Mouse (Mus musculus): ENCODE results near the gene Sp2. TPM values are rescaled to one million over a fixed set of nuclear protein-coding genes. Genes with fewer than 3 reads are reported as not detected.
A peak's percentile ranks its signal among the peaks of the same experiment; 100 is the strongest.

The Sp2 gene
- total and polyA plus RNA-seq, 2 experiments from 2014 or later: 6.8 to 8.9 TPM

DNA sequence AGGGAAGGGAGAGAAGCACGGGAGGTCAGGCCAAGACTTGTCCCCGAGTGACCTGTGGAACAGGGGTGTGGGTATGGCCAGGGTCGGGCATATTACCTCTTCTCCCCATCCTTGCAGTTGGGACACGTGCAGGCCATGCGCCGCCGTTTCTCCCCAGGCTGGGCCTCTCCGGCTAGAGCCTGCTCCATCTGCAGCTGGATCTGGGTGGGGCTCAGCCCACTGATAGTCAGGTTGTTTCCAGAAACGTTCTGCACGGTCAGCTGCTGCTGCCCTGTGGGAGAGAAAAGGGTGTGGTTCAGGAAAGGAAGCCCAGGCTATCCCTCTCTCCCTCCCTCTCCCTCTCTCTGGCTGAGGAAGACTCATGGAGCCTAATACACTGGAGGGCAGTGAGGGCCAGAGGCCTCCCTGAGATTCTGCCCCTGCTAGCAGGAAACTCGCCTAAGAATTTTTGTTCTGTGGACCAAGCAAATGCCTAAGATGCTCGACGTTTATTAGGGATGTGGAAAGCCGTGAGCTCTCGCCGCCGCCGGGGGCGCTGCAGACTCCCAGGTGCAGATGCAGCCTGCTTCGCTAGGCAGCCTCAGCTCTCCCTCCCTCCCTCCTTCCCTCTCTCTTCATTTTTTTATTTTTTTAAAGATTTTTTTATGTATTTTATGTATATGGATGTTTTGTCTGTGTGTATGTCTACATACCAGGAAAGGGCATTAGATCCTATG, 26.6 kb downstream of the Sp2 start:
- no peak overlapping the region for H3K27ac ChIP-seq (ENCODE audit: low read depth)
- ATAC-seq (ENCODE audit: insufficient read depth, low read depth) (no peak), DNase-seq (ENCODE audit: low spot score) (no peak)
- TF ChIP-seq CTCF (IDR thresholded peaks at IDR 0.05; ENCODE audit: low read depth): peak; percentile 18; the same call in 1 of the 2 replicates
- no peak for TF ChIP-seq EP300 (IDR thresholded peaks at IDR 0.05; ENCODE audit: low read depth)
- H3K4me1 ChIP-seq (ENCODE audit: control insufficient read depth, insufficient read depth): no peaks in the 10 kb centered on the region
- H3K4me2 ChIP-seq (ENCODE audit: low read depth, low read length): no peak overlapping the region
- H3K27me3 ChIP-seq (ENCODE audit: control insufficient read depth, insufficient read depth, low read length): no peaks in the 10 kb centered on the region
- 56% methylated on average over 20 of the region's 20 CpGs for WGBS
- no peaks in the 10 kb centered on the region for H3K9me3 ChIP-seq (replicated peaks; ENCODE audit: control insufficient read depth, low read length)
- no peak overlapping the region for H3K9ac ChIP-seq (replicated peaks; ENCODE audit: low read depth, low read length)
- H3K4me3 ChIP-seq (ENCODE audit: low read depth, low read length): no peak overlapping the region
- peaks cover 85% of the 10 kb centered on the region for H3K36me3 ChIP-seq (replicated peaks; ENCODE audit: control insufficient read depth, insufficient read depth, low read length)

DNA sequence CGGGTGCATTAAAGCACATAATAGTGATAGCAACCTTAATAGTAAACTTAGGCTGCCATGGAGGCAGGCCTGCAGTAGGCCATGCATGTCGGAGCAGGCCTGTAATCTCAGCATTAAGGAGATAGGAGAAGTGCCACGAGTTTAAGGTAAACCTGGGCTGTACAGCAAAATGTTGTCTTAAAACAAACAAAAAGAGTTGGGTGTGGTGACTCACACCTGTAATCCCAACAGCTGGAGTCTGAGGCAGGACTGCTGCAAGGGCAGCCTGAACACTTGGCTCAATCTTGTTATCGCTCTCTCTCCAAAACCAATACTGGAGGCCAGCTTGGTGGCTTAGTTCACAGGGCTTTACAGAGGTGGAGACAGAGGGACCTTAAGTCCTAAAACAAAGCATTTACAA, 27.7 kb downstream of the Sp2 start:
- ATAC-seq (ENCODE audit: insufficient read depth, low read depth) (no peak), DNase-seq (ENCODE audit: low spot score) (no peak)
- TF ChIP-seq CTCF (IDR thresholded peaks at IDR 0.05; ENCODE audit: low read depth) (no peak), EP300 (IDR thresholded peaks at IDR 0.05; ENCODE audit: low read depth) (no peak)
- Histone ChIP-seq H3K4me1 (ENCODE audit: control insufficient read depth, insufficient read depth) (no peaks in the 10 kb centered on the region), H3K27ac (ENCODE audit: low read depth) (no peak overlapping the region), H3K9ac (replicated peaks; ENCODE audit: low read depth, low read length) (no peak overlapping the region), H3K27me3 (ENCODE audit: control insufficient read depth, insufficient read depth, low read length) (no peaks in the 10 kb centered on the region), H3K4me2 (ENCODE audit: low read depth, low read length) (no peak overlapping the region), H3K9me3 (replicated peaks; ENCODE audit: control insufficient read depth, low read length) (no peaks in the 10 kb centered on the region), H3K36me3 (replicated peaks; ENCODE audit: control insufficient read depth, insufficient read depth, low read length) (peaks cover 75% of the 10 kb centered on the region), H3K4me3 (ENCODE audit: low read depth, low read length) (no peak overlapping the region)
- WGBS: 85% methylated on average over 4 of the region's 4 CpGs

DNA sequence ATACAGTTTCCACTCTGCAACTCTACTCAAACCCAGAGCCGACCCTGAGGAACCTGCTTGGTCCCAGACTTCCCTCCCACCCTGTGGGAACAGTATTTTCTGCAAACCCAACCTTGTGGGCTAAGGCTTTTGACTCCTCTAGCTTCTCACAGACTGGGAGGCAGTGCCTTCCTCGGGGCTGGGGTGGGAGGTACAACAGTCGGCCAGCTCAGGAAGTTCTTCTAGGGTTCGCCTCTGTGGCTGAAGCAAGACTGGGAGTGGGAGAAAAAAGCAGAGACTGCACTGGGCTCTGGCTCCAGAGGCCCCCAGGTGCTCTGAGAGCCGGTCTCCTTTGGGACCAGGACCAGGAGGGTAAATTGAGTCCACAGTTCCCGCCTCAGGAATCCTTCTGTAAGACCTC, 29.9 kb downstream of the Sp2 start:
- Histone ChIP-seq H3K36me3 (replicated peaks; ENCODE audit: control insufficient read depth, insufficient read depth, low read length) (peaks cover 64% of the 10 kb centered on the region), H3K27ac (ENCODE audit: low read depth) (no peak overlapping the region), H3K9me3 (replicated peaks; ENCODE audit: control insufficient read depth, low read length) (no peaks in the 10 kb centered on the region), H3K27me3 (ENCODE audit: control insufficient read depth, insufficient read depth, low read length) (no peaks in the 10 kb centered on the region), H3K4me2 (ENCODE audit: low read depth, low read length) (no peak overlapping the region), H3K9ac (replicated peaks; ENCODE audit: low read depth, low read length) (no peak overlapping the region), H3K4me1 (ENCODE audit: control insufficient read depth, insufficient read depth) (no peaks in the 10 kb centered on the region), H3K4me3 (ENCODE audit: low read depth, low read length) (no peak overlapping the region)
- WGBS: 63% methylated on average over 6 of the region's 6 CpGs
- DNase-seq (ENCODE audit: low spot score): no peak
- TF ChIP-seq CTCF (IDR thresholded peaks at IDR 0.05; ENCODE audit: low read depth) (no peak), EP300 (IDR thresholded peaks at IDR 0.05; ENCODE audit: low read depth) (no peak)
- no peak for ATAC-seq (ENCODE audit: insufficient read depth, low read depth)

DNA sequence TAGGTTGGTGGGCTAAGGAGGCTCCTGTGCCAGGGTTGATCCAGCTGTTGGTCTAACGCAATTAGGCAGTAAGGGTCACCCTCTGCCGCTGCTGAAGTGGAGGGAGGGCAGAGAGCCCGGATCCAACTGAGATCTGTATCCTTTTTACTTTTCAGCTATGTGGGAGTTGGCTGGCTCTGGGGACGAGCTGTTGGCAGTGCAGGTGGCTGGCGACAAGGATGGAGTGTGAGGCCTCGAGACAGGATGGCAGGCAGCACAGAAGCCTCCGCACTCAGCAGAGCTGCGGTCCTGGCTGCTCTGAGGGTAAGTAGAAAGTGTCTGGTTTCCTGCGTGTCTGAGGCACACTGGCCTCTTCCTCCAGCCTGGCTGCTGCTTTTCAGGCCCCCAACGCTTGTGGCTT, 30.3 kb downstream of the Sp2 start:
- no peaks in the 10 kb centered on the region for H3K9me3 ChIP-seq (replicated peaks; ENCODE audit: control insufficient read depth, low read length)
- no peak overlapping the region for H3K4me2 ChIP-seq (ENCODE audit: low read depth, low read length)
- no peaks in the 10 kb centered on the region for H3K27me3 ChIP-seq (ENCODE audit: control insufficient read depth, insufficient read depth, low read length)
- H3K27ac ChIP-seq (ENCODE audit: low read depth): no peak overlapping the region
- no peaks in the 10 kb centered on the region for H3K4me1 ChIP-seq (ENCODE audit: control insufficient read depth, insufficient read depth)
- peaks cover 59% of the 10 kb centered on the region for H3K36me3 ChIP-seq (replicated peaks; ENCODE audit: control insufficient read depth, insufficient read depth, low read length)
- DNase-seq (ENCODE audit: low spot score): no peak
- TF ChIP-seq CTCF (IDR thresholded peaks at IDR 0.05; ENCODE audit: low read depth) (no peak), EP300 (IDR thresholded peaks at IDR 0.05; ENCODE audit: low read depth) (no peak)
- no peak for ATAC-seq (ENCODE audit: insufficient read depth, low read depth)
- H3K9ac ChIP-seq (replicated peaks; ENCODE audit: low read depth, low read length): no peak overlapping the region
- WGBS: 75% methylated on average over 10 of the region's 10 CpGs
- H3K4me3 ChIP-seq (ENCODE audit: low read depth, low read length): no peak overlapping the region

DNA sequence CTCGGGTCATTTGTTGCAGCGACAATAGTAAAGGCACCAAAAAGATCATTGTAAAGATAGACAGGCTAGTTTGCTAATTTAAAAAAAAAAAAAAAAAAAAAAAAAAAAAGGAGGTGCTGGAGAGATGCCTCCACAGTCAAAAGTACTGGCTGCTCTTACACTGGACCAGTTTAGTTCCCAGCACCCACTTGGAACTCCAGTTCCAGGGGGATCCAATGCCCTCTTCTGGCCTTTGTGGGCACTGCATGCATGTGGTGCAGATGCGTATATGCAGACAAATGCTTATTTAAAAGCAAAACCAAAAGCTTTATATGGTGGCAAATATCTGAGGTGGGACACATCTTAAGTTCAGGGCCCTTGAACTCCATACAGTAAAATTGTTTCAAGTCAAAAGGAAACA, 32.0 kb downstream of the Sp2 start:
- TF ChIP-seq EP300 (IDR thresholded peaks at IDR 0.05; ENCODE audit: low read depth) (no peak), CTCF (IDR thresholded peaks at IDR 0.05; ENCODE audit: low read depth) (0 out of 2 replicates have a peak, but pooled peaks have one; percentile 26)
- no peaks in the 10 kb centered on the region for H3K27me3 ChIP-seq (ENCODE audit: control insufficient read depth, insufficient read depth, low read length)
- H3K4me1 ChIP-seq (ENCODE audit: control insufficient read depth, insufficient read depth): no peaks in the 10 kb centered on the region
- 96% methylated on average over 3 of the region's 3 CpGs for WGBS
- no peak overlapping the region for H3K4me3 ChIP-seq (ENCODE audit: low read depth, low read length)
- H3K4me2 ChIP-seq (ENCODE audit: low read depth, low read length): no peak overlapping the region
- H3K9ac ChIP-seq (replicated peaks; ENCODE audit: low read depth, low read length): no peak overlapping the region
- no peak for DNase-seq (ENCODE audit: low spot score)
- ATAC-seq (ENCODE audit: insufficient read depth, low read depth): no peak
- no peak overlapping the region for H3K27ac ChIP-seq (ENCODE audit: low read depth)
- no peaks in the 10 kb centered on the region for H3K9me3 ChIP-seq (replicated peaks; ENCODE audit: control insufficient read depth, low read length)
- H3K36me3 ChIP-seq (replicated peaks; ENCODE audit: control insufficient read depth, insufficient read depth, low read length): peaks cover 43% of the 10 kb centered on the region

DNA sequence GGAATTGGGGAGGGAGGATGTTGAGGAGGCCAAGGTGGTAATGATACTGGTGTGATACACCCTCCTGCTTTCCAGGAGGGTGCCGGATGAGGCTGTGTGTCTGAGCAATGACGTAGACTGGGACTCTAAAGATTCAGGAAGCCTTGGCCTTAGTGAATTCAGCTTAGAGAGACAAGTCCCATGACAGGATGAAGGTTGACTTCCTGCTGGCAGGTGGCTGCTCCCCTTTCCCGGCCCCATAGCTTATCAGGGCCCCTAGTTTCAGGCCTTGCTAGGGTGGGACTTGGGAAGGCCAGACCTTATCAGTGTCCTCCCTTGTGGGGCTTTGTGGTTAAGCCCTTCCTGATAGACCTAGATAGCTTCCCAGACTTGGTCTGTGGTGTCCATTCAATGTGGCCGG, 34.9 kb downstream of the Sp2 start:
- peaks cover 14% of the 10 kb centered on the region for H3K36me3 ChIP-seq (replicated peaks; ENCODE audit: control insufficient read depth, insufficient read depth, low read length)
- ATAC-seq (ENCODE audit: insufficient read depth, low read depth) (no peak), DNase-seq (ENCODE audit: low spot score) (no peak)
- TF ChIP-seq EP300 (IDR thresholded peaks at IDR 0.05; ENCODE audit: low read depth) (no peak), CTCF (IDR thresholded peaks at IDR 0.05; ENCODE audit: low read depth) (no peak)
- 65% methylated on average over 4 of the region's 4 CpGs for WGBS
- H3K4me3 ChIP-seq (ENCODE audit: low read depth, low read length): no peak overlapping the region
- peaks cover 12% of the 10 kb centered on the region for H3K4me1 ChIP-seq (ENCODE audit: control insufficient read depth, insufficient read depth)
- no peaks in the 10 kb centered on the region for H3K9me3 ChIP-seq (replicated peaks; ENCODE audit: control insufficient read depth, low read length)
- no peak overlapping the region for H3K4me2 ChIP-seq (ENCODE audit: low read depth, low read length)
- H3K9ac ChIP-seq (replicated peaks; ENCODE audit: low read depth, low read length): no peak overlapping the region
- H3K27me3 ChIP-seq (ENCODE audit: control insufficient read depth, insufficient read depth, low read length): no peaks in the 10 kb centered on the region
- no peak overlapping the region for H3K27ac ChIP-seq (ENCODE audit: low read depth)
